Mouse (Mus musculus): ENCODE measurements around the gene Rpl13. TPM values are rescaled to one million over a fixed set of nuclear protein-coding genes. Genes with fewer than 3 reads are reported as not detected.
"Not testable (repeated sequence)": the region's sequence is repeated elsewhere in the genome, so short reads cannot be mapped to it uniquely, and the experiment has no call there.

Gene Rpl13
- polyA plus RNA-seq, 1 experiment from 2014 or later = 1,017 TPM

DNA sequence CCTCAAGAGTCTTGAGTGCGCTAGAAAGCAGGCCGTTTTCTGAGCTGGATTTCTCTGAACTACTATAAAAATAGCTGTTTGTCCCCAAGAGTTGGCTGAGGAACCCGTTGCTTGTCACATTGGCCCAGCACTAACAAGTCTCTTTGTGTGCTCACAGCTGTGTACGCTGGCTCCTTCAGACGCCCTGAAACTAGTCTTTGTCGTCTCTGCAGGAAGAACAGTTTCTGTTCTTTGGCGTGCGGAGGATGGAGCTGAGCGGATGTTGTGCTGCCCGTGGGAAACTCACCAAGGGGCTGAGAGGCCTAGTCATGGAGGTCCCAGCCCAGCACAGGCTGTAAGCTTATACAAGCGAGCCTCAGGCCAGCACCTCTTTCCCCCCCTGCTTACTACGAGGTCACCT is 18.5 kb upstream of the Rpl13 start:
- DNase-seq (ENCODE audit: low read depth, low spot score) = no peak
- TF ChIP-seq CTCF (IDR thresholded peaks at IDR 0.05) = no peak
- H3K27me3 ChIP-seq = no peaks in the 10 kb centered on the region
- POLR2A ChIA-PET = no interaction called here
- in situ Hi-C loops (cut with MboI; ENCODE audit: low pct_unique_long_range_greater_than_20kb) = no loop called here
- no peak for ATAC-seq
- CTCF ChIA-PET = no interaction called here

- ChIA-PET CTCF (no interaction called here), POLR2A (no interaction called here)
- no peaks in the 10 kb centered on the region for H3K27me3 ChIP-seq
- ATAC-seq = no peak
- no peak for TF ChIP-seq CTCF (IDR thresholded peaks at IDR 0.05)
- DNase-seq (ENCODE audit: low read depth, low spot score) = no peak
- in situ Hi-C loops (cut with MboI; ENCODE audit: low pct_unique_long_range_greater_than_20kb) = no loop called here
Observed at GRCm38 (mm10) chr8:123087289-123087688, 14.9 kb upstream of the Rpl13 start.

DNA sequence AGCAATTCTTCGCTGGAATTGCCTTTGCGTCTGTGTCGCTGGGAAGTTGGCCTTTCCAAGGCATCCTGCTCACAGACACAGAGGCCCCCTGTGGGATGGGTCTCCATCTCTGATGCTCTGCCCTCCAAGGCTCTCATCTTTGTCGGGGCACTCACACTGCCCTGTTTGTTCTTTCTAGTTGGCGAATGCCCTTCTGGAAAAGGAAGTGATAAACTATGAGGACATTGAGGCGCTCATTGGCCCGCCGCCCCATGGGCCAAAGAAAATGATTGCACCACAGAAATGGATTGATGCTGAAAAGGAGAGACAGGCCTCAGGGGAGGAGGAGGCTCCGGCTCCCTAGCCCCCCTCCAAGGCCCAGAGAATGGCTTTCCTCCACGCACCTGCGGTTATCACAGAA is 4.9 kb upstream of the Rpl13 start:
- ATAC-seq (no peak), DNase-seq (ENCODE audit: low read depth, low spot score) (no peak)
- ChIA-PET POLR2A (no interaction called here), CTCF (no interaction called here)
- in situ Hi-C loops (cut with MboI; ENCODE audit: low pct_unique_long_range_greater_than_20kb) = loop anchor here (10.0 kb wide), 1 partner anchor 192 kb away; no protein-coding TSS in a partner anchor
- TF ChIP-seq CTCF (IDR thresholded peaks at IDR 0.05) = no peak
- H3K27me3 ChIP-seq = no peaks in the 10 kb centered on the region

DNA sequence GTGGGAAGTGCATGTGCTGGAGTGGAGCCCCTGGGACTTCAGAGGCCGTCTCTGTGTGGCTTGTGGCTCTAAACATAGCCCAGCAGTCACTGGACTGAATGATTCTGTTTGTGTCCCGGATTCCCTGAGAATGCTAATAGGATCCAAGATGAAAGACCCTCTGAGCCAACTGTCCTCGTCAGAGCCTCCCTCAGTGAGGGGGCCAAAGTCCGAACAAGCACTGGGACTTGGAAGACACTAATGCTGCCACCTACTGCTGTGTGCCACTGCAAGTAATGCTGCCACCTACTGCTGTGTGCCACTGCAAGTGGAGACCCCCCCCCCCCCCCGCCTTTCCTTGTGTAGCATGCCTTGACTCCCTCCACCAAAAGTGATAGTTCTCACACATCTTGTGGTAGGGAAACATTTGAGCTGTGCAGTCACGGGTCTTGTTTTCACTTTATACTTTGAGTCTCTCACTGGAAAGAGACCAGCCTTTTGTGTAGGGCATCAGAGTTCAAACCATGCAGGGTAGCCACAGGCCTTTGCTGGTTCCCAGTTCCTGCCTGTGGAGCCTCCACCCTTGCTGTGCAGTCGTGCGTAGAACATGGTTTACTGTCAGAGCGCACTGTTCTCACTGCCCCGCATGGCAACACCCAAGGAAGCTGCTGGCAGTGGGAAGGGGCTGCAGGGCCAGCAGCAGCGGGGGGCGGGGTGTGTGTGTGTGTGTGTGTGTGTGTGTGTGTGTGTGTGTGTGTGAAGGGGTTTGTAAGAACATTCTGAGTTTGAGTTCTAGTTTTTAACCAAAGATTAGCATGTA is 4.2 kb upstream of the Rpl13 start:
- ChIA-PET CTCF (no interaction called here), POLR2A (no interaction called here)
- DNase-seq (ENCODE audit: low read depth, low spot score) (no peak), ATAC-seq (no peak)
- no peak for TF ChIP-seq CTCF (IDR thresholded peaks at IDR 0.05)
- in situ Hi-C loops (cut with MboI; ENCODE audit: low pct_unique_long_range_greater_than_20kb) = loop anchor here (10.0 kb wide), 1 partner anchor 193 kb away; no protein-coding TSS in a partner anchor
- H3K27me3 ChIP-seq = no peaks in the 10 kb centered on the region

GRCm38 (mm10) chr8:123100288-123100687 is 1.9 kb upstream of the Rpl13 start:
- ChIA-PET CTCF (interaction anchor here (1.7 to 2.7 kb wide), 2 partner anchors 194 to 265 kb away, joined by 8 to 10 read pairs; no protein-coding TSS in a partner anchor), POLR2A (interaction anchor here (0.6 kb wide), 1 partner anchor 361 kb away, joined by 3 read pairs; no protein-coding TSS in a partner anchor)
- in situ Hi-C loops (cut with MboI; ENCODE audit: low pct_unique_long_range_greater_than_20kb) = loop anchor here (5.0 kb wide), 1 partner anchor 268 kb away; no protein-coding TSS in a partner anchor
- peak; percentile 84 for DNase-seq (ENCODE audit: low read depth, low spot score)
- TF ChIP-seq CTCF (IDR thresholded peaks at IDR 0.05) = no peak
- H3K27me3 ChIP-seq = no peaks in the 10 kb centered on the region
- ATAC-seq = peak; percentile 62

GRCm38 (mm10) chr8:123101244-123101643 is 906 bp upstream of the Rpl13 start:
- no peak for TF ChIP-seq CTCF (IDR thresholded peaks at IDR 0.05)
- ATAC-seq = no peak
- ChIA-PET CTCF (interaction anchor here (1.3 to 2.7 kb wide), 3 partner anchors 13 to 266 kb away, joined by 3 to 10 read pairs (median 8); no protein-coding TSS in a partner anchor), POLR2A (interaction anchor here (0.9 kb wide), 1 partner anchor 194 kb away, joined by 4 read pairs; no protein-coding TSS in a partner anchor)
- DNase-seq (ENCODE audit: low read depth, low spot score) = no peak
- in situ Hi-C loops (cut with MboI; ENCODE audit: low pct_unique_long_range_greater_than_20kb) = loop anchor here (5.0 kb wide), 1 partner anchor 269 kb away; no protein-coding TSS in a partner anchor
- H3K27me3 ChIP-seq = no peaks in the 10 kb centered on the region

DNA sequence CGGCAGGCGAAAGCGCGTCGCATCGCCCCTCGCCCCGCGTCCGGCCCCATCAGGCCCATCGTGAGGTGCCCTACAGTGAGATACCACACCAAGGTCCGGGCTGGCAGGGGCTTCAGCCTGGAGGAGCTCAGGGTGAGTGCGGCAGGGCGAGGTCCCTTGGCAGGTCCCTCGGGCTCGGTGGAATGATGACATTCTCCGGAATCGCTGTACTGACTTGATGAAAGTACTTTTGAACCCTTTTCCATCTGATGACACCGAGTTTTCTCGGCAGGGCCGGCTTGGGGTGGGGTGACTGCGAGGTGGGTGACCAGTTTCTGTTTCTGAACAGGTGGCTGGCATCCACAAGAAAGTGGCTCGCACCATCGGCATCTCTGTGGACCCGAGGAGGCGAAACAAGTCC is 705 bp downstream of the Rpl13 start:
- ATAC-seq; H3K27me3 ChIP-seq; DNase-seq (ENCODE audit: low read depth, low spot score); POLR2A ChIA-PET: not testable (repeated sequence)
- in situ Hi-C loops (cut with MboI; ENCODE audit: low pct_unique_long_range_greater_than_20kb) = loop anchor here (5.0 kb wide), 1 partner anchor 271 kb away; no protein-coding TSS in a partner anchor
- CTCF ChIA-PET = interaction anchor here (1.5 kb wide), 1 partner anchor 196 kb away, joined by 4 read pairs; no protein-coding TSS in a partner anchor

DNA sequence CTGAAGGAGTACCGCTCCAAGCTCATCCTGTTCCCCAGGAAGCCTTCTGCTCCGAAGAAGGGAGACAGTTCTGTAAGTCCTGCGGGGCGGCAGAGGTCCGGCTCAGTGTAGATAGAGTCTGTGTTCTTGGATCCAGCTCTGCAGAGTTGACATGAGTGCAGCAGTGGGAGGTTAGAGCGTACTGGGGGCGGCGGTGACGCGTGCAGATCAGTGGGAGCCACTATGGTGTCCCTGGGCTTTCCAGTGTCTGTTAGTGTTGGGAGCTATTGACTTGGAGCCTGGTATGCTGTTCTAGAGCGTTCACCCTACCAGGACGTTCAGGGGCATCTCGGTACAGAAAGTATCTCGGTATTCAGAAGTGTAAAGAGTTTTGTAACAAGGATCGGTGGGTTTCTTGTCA is 1.1 kb downstream of the Rpl13 start:
- in situ Hi-C loops (cut with MboI; ENCODE audit: low pct_unique_long_range_greater_than_20kb) = loop anchor here (5.0 kb wide), 1 partner anchor 271 kb away; no protein-coding TSS in a partner anchor
- no peak for ATAC-seq
- no peak for TF ChIP-seq CTCF (IDR thresholded peaks at IDR 0.05)
- CTCF ChIA-PET = interaction anchor here (1.5 kb wide), 1 partner anchor 197 kb away, joined by 4 read pairs; no protein-coding TSS in a partner anchor
- no peaks in the 10 kb centered on the region for H3K27me3 ChIP-seq
- DNase-seq (ENCODE audit: low read depth, low spot score) = no peak
- POLR2A ChIA-PET = interaction anchor here (0.9 kb wide), 1 partner anchor 18 kb away, joined by 3 read pairs; no protein-coding TSS in a partner anchor

DNA sequence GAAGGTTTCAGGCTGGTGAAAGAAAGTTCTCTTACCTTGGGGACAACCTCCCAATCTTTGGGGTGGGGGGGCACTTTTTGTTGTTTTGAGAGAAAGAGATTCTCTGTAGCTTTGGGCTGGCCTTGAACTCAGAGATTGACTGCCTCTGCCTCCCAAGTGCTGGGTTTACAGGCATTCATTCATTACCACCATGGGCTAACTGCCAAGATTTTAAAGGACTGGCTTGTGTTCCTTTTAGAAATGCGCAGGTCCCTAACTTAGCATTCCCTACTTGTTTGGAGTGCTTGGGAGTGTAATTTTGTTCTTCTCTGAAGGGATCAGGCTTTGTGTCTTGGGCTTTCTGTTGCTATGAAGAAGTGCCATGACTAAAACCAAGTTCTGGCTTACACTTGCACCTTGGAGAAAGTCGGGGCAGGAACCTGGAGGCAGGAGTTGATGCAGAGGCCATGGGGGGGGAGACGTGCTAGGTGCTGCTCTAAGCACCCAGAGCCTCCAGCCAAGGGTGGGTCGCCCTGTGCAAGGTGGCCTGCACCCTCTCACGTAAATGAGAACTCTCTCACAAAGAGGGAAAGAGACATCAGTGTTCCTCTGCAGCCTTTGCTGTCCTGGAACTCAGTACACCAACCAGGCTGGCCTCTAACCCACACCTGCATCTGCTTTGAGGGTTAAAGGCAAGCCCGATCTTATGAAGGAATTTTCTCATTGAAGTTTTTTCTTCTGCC is 2.1 kb downstream of the Rpl13 start:
- H3K27me3 ChIP-seq = no peaks in the 10 kb centered on the region
- POLR2A ChIA-PET = interaction anchor here (0.9 kb wide), 1 partner anchor 19 kb away, joined by 3 read pairs; no protein-coding TSS in a partner anchor
- in situ Hi-C loops (cut with MboI; ENCODE audit: low pct_unique_long_range_greater_than_20kb) = loop anchor here (5.0 kb wide), 1 partner anchor 272 kb away; no protein-coding TSS in a partner anchor
- CTCF ChIA-PET = interaction anchor here (1.5 kb wide), 1 partner anchor 198 kb away, joined by 4 read pairs; no protein-coding TSS in a partner anchor
- no peak for TF ChIP-seq CTCF (IDR thresholded peaks at IDR 0.05)
- ATAC-seq = no peak
- no peak for DNase-seq (ENCODE audit: low read depth, low spot score)

DNA sequence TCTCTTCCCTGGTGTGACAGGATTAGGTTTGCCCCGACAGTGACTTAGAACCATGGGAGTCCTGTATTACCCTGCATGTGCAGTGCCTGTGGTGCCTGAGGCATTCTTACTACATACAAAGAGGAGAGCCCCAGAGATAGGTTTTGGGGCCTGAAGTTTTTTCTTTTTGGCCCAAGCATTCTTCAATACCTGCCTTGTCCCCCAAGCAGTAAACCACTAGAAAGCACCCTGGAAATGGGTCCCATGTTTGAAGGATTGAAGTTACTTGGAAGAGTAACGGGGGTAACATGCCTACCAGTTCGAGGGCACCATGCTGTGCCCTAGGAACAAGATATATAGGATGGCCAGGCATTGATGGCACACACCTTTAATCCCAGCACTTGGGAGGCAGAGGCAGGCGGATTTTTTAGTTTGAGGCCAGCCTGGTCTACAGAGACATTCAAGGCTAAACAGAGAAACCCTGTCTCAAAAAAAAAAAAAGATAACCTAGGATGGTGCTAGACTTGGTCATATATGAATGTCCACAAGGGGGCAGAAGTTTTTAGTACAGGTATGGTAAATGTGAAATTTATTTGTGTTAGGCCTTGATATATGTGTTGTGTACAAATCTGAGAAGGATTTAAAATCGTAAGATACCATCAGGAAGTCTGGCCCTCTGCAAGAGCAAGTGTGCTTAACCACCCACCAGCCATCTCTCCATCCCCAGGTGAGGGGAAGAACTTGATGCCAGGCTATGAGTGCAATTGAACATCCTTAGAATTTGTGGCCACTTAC is 3.6 kb downstream of the Rpl13 start:
- in situ Hi-C loops (cut with MboI; ENCODE audit: low pct_unique_long_range_greater_than_20kb) = no loop called here
- ChIA-PET POLR2A (no interaction called here), CTCF (interaction anchor here (1.0 to 2.4 kb wide), 2 partner anchors 85 to 225 kb away, joined by 3 to 14 read pairs; no protein-coding TSS in a partner anchor)
- no peaks in the 10 kb centered on the region for H3K27me3 ChIP-seq
- no peak for TF ChIP-seq CTCF (IDR thresholded peaks at IDR 0.05)
- DNase-seq (ENCODE audit: low read depth, low spot score) (no peak), ATAC-seq (no peak)
